Mouse (Mus musculus) lung, adult 2 months (tissue): ENCODE results near the gene Cldn20.

Experiments used
- CTCF ChIP-seq: fragments of 200-500 bp; IDR thresholded peaks from 2 replicates; pipeline ENCODE4 v1.5.1; 2011; ENCODE audit warnings: mild to moderate bottlenecking, low read length, control low read depth; ENCODE audit not compliant: insufficient read depth
- POLR2A ChIP-seq: fragments of 200-500 bp; IDR thresholded peaks from 2 replicates; pipeline ENCODE4 v1.6.1; 2011; ENCODE audit warnings: low read depth, mild to moderate bottlenecking, control low read depth, low read length, borderline replicate concordance; ENCODE audit errors: extremely low read depth

DNA sequence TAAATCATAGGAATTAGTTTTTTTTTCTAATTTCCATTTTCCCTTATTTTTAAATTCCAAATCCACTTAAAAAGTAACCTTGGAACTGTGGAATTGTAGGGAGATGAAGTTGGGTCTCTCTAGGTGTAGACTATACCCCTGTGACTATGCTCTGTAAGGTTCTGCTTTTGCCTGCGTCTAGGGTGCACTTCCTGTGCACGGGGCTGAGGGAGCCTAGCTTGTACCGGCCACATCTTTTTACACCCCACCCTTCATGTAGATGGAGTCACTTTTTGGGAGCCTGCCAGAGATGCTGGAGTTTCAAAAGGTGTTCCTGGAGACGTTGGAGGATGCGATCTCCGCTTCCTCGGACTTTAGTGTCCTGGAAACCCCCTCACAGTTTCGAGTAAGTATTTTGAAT, 25.8 kb upstream of the Cldn20 start:
- TF ChIP-seq CTCF, result no peak
- no peak for TF ChIP-seq POLR2A
